ENCODE assay signal across 8 mouse cellular contexts in the genomic region with DNA sequence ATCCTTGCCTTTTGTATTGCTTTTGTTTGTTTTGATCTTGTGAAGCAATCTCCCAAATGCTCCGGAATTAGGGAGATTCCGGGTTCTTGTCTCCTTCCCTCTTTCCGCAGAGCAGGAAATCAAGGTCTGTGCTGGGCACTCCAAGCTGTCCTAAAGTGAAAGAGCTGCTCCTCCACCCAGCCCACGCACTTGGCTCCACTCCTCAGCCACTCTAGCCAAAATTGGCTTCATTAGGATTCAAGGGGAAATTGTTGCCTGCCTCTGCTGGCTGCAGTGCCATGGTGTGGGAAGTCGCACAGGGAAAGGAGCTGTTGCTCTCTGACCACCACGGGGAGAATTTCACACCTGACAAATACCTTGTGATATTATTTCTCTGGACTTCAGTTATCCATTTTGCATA.
DNase-seq lines count a peak whose midpoint lies in the region.

No protein-coding gene starts in this region.

- DNase-seq in adrenal gland, postnatal 25 days: peak; percentile 17
- no peak for DNase-seq in adrenal gland, adult 8-10 months
- peak; percentile 12 for DNase-seq in urinary bladder, postnatal 14 days (ENCODE audit: low spot score)
- DNase-seq in urinary bladder, postnatal 10 days (ENCODE audit: low spot score): no peak
- peak; percentile 71 to 85 for DNase-seq in left cerebral cortex, adult 18-20 months (ENCODE audit: low spot score in 2 of 2)
- peak; percentile 66 to 73 for DNase-seq in right cerebral cortex, adult 2 months (ENCODE audit: low spot score in 2 of 2)
- DNase-seq in kidney, adult 11 months: no peak
- no peak for DNase-seq in thymus, postnatal 14 days

Comparison
In these comparisons a context has a peak if more than half of its experiments do, and no peak if none do; other contexts are left out.
1. DNase-seq: peak in adrenal gland, postnatal 25 days (single experiment), urinary bladder, postnatal 14 days (single experiment), left cerebral cortex, adult 18-20 months (2 of 2) and right cerebral cortex, adult 2 months (2 of 2); none in adrenal gland, adult 8-10 months (single experiment), urinary bladder, postnatal 10 days (single experiment), kidney, adult 11 months (single experiment) and thymus, postnatal 14 days (single experiment).